7 mouse cellular contexts compared by ENCODE assay signal in the genomic region with DNA sequence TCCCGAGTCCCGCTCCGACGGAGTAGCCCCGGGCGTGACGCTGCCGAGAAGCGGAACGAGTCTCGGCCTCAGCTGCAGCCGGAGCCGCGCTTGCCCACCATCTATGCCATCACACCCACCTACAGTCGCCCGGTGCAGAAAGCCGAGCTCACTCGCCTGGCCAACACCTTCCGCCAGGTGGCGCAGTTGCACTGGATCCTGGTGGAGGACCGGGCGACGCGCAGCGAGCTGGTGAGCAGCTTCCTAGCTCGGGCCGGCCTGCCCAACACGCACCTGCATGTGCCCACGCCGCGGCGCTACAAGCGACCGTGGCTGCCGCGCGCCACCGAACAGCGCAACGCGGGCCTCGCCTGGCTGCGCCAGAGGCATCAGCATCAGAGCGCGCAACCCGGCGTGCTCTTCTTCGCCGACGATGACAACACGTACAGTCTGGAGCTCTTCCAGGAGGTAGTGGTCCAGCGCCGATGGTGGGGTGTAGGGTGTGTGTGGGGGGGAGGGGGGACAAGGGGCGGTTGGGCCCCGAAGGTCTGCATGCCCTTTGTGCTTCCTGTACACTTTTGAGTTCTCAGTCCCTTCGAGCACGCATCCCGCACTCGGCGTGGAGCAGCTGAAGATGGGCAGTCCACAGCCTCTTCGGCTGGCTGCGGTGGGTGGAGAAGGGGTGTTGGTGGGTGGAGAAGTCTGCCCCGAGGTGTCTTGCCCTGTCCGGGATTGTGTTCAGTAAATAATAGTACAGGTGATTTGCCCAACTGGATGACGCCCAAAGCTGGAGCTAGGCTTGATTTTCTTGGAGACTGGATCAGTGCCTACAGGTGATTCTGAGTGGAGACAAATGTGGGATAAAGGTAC. TPM values are rescaled to one million over a fixed set of nuclear protein-coding genes. Genes with fewer than 3 reads are reported as not detected.
DNase-seq lines count a peak whose midpoint lies in the region; ATAC-seq lines count a peak whose summit lies in the region.

No protein-coding gene starts in this region.

- H3K4me3 ChIP-seq in embryonic facial prominence, embryonic 12.5 days, result peak overlapping the region; percentile 56
- peak overlapping the region; percentile 65 for H3K4me3 ChIP-seq in limb, embryonic 10.5 days
- peak overlapping the region; percentile 75 for H3K4me3 ChIP-seq in midbrain, embryonic 13.5 days (replicated peaks)

- 1% methylated on average over 65 of the region's 65 CpGs for whole genome bisulfite sequencing in embryonic facial prominence, embryonic 12.5 days
- WGBS in limb, embryonic 10.5 days, result 2% methylated on average over 65 of the region's 65 CpGs
- WGBS in midbrain, embryonic 13.5 days, result under 1% methylated on average over 64 of the region's 65 CpGs

- no peak overlapping the region for H3K27ac ChIP-seq in embryonic facial prominence, embryonic 12.5 days
- no peak overlapping the region; the same call in 1 of the 2 replicates for H3K27ac ChIP-seq in limb, embryonic 10.5 days
- peak overlapping the region; percentile 76 for H3K27ac ChIP-seq in midbrain, embryonic 13.5 days

- peak; percentile 86 for ATAC-seq in embryonic facial prominence, embryonic 12.5 days (ENCODE audit: insufficient number of reproducible peaks, insufficient read depth, low FRiP score, low TSS enrichment)
- peak; percentile 94 for ATAC-seq in midbrain, embryonic 13.5 days

- peak; percentile 92 for DNase-seq in adrenal gland, postnatal 36 days
- DNase-seq in heart, adult 18-20 months, result peak; percentile 81 to 93
- peak; percentile 93 for DNase-seq in kidney, adult 18-20 months
- DNase-seq in limb, embryonic 10.5 days (ENCODE audit: low spot score), result peak; percentile 98
- peak; percentile 78 to 92 for DNase-seq in spleen, adult 18-20 months

- H3K9me3 ChIP-seq in embryonic facial prominence, embryonic 12.5 days, result no peaks in the 10 kb centered on the region
- no peaks in the 10 kb centered on the region for H3K9me3 ChIP-seq in limb, embryonic 10.5 days (replicated peaks)
- no peaks in the 10 kb centered on the region for H3K9me3 ChIP-seq in midbrain, embryonic 13.5 days

- H3K36me3 ChIP-seq in embryonic facial prominence, embryonic 12.5 days, result no peaks in the 10 kb centered on the region
- no peaks in the 10 kb centered on the region for H3K36me3 ChIP-seq in limb, embryonic 10.5 days
- no peaks in the 10 kb centered on the region for H3K36me3 ChIP-seq in midbrain, embryonic 13.5 days

- peak overlapping the region; percentile 49 for H3K9ac ChIP-seq in embryonic facial prominence, embryonic 12.5 days
- peak overlapping the region; percentile 77 for H3K9ac ChIP-seq in midbrain, embryonic 13.5 days (replicated peaks)

- H3K4me2 ChIP-seq in embryonic facial prominence, embryonic 12.5 days (replicated peaks), result peak overlapping the region; percentile 99
- H3K4me2 ChIP-seq in midbrain, embryonic 13.5 days (replicated peaks), result peak overlapping the region; percentile 91

- peaks cover 52% of the 10 kb centered on the region for H3K27me3 ChIP-seq in embryonic facial prominence, embryonic 12.5 days
- peaks cover 74% of the 10 kb centered on the region for H3K27me3 ChIP-seq in limb, embryonic 10.5 days (ENCODE audit: low read depth, poor library complexity, severe bottlenecking)
- peaks cover 36% of the 10 kb centered on the region for H3K27me3 ChIP-seq in midbrain, embryonic 13.5 days

- H3K4me1 ChIP-seq in embryonic facial prominence, embryonic 12.5 days, result peaks cover 9% of the 10 kb centered on the region; the same call in 1 of the 2 replicates
- peaks cover 31% of the 10 kb centered on the region for H3K4me1 ChIP-seq in limb, embryonic 10.5 days
- H3K4me1 ChIP-seq in midbrain, embryonic 13.5 days (replicated peaks), result peaks cover 25% of the 10 kb centered on the region

RNA-seq across cellular contexts. Expression of gene B3gat2, which starts 1.5 kb away (rescaled TPM):
- not detected for total RNA-seq in adrenal gland, postnatal 36 days (2021)
- polyA plus RNA-seq in embryonic facial prominence, embryonic 12.5 days (2016; fragmentation: Nextera tagmentation; extraction: Ambion mirVana), result 1.0 and 1.3 TPM in 2 replicates
- not detected for total RNA-seq in heart, adult 18-20 months (2021)
- polyA plus RNA-seq in limb, embryonic 10.5 days (2016; fragmentation: Nextera tagmentation; extraction: Ambion mirVana), result 0.21 and 0.23 TPM in 2 replicates
- 6.7 and 9.0 TPM in 2 replicates for polyA plus RNA-seq in midbrain, embryonic 13.5 days (2015; fragmentation: Nextera tagmentation; extraction: Ambion mirVana)
